Mouse (Mus musculus) cerebellum, adult 2 months (tissue): ENCODE data around the gene Sorcs1. TPM values are rescaled to one million over a fixed set of nuclear protein-coding genes. Genes with fewer than 3 reads are reported as not detected.

Experiments used
- DNase-seq, 2 experiments: peaks; one replicate each; pipeline ENCODE4 v3.0.0; 2021
- H3K27ac ChIP-seq: fragments of 200-500 bp; 2 replicates; pipeline ENCODE4 v1.5.1; 2012; ENCODE audit warnings: low read length, control low read depth, inconsistent platforms; ENCODE audit not compliant: insufficient read depth
- H3K27me3 ChIP-seq: fragments of 200-500 bp; 2 replicates; pipeline ENCODE4 v1.6.1; 2012; ENCODE audit warnings: inconsistent platforms, mild to moderate bottlenecking, low read length, moderate library complexity; ENCODE audit not compliant: control insufficient read depth, insufficient read depth
- H3K4me1 ChIP-seq: fragments of 200-500 bp; 2 replicates; pipeline ENCODE4 v1.6.1; 2011; ENCODE audit warnings: low read length; ENCODE audit not compliant: control insufficient read depth, insufficient read depth
- H3K4me3 ChIP-seq: fragments of 200-500 bp; replicated peaks from 2 replicates; pipeline ENCODE3; 2011; ENCODE audit warnings: mild to moderate bottlenecking, low read depth, low read length, control low read depth; ENCODE audit not compliant: insufficient read depth
- CTCF ChIP-seq: fragments of 200-500 bp; IDR thresholded peaks from 2 replicates; pipeline ENCODE4 v1.5.1; 2011; ENCODE audit warnings: low read depth, mild to moderate bottlenecking, control low read depth, low read length, moderate library complexity, borderline replicate concordance; ENCODE audit not compliant: insufficient read depth
- POLR2A ChIP-seq: fragments of 200-500 bp; IDR thresholded peaks from 2 replicates; pipeline ENCODE4 v1.6.1; 2011; ENCODE audit warnings: low read length, control low read depth, borderline replicate concordance; ENCODE audit not compliant: insufficient read depth
- WGBS: fragments of 180-500 bp; shearing (Covaris S2); methylation state at CpG from one replicate; pipeline ENCODE4 v1.1.7; 2018; 5-methylcytosine and 5-hydroxymethylcytosine counted together
- polyA plus RNA-seq: library from polyadenylated mRNA; depleted of rRNA; stranded (reverse); fragments of >200 nt; gene quantifications from 2 replicates; pipeline ENCODE4 v1.2.3, GENCODE M21; 2012

Sorcs1 gene
- polyA plus RNA-seq, 1 experiment = 11.0 TPM

GRCm38 (mm10) chr19:50141853-50142252 is 536.6 kb downstream of the Sorcs1 start:
- Histone ChIP-seq H3K4me1 (no peaks in the 10 kb centered on the region; the same call in 1 of the 2 replicates), H3K4me3 (no peak overlapping the region), H3K27ac (no peak overlapping the region), H3K27me3 (no peaks in the 10 kb centered on the region)
- no peak for TF ChIP-seq CTCF
- no peak for TF ChIP-seq POLR2A
- 9% methylated on average over 8 of the region's 8 CpGs for WGBS
- DNase-seq = peak in 1 of 2 experiments; percentile 32

DNA sequence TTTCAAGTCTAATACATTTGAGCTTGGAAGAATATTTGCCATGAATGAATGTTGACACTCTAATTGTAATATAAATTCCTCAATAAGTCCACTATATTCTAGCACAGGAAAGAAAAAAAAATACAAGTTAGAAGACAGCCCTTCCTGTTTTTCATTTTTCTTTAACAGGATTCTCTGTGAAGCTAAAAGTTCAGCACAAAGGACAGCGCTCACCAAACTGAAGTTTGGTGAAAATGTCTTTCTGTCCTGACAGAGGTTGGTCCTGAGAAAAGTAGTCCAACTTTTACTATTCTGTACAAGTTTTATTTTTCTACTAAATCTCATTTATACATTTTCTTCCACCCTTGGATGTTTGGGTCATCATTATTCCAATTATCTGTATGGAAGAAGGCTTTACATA is 543.8 kb downstream of the Sorcs1 start:
- no peak overlapping the region for H3K4me3 ChIP-seq
- no peak for TF ChIP-seq CTCF
- no peak for TF ChIP-seq POLR2A
- WGBS = 95% methylated on average over 1 of the region's 1 CpGs
- H3K4me1 ChIP-seq = no peaks in the 10 kb centered on the region
- H3K27ac ChIP-seq = no peak overlapping the region
- no peak for DNase-seq
- H3K27me3 ChIP-seq = no peaks in the 10 kb centered on the region; the same call in 1 of the 2 replicates

DNA sequence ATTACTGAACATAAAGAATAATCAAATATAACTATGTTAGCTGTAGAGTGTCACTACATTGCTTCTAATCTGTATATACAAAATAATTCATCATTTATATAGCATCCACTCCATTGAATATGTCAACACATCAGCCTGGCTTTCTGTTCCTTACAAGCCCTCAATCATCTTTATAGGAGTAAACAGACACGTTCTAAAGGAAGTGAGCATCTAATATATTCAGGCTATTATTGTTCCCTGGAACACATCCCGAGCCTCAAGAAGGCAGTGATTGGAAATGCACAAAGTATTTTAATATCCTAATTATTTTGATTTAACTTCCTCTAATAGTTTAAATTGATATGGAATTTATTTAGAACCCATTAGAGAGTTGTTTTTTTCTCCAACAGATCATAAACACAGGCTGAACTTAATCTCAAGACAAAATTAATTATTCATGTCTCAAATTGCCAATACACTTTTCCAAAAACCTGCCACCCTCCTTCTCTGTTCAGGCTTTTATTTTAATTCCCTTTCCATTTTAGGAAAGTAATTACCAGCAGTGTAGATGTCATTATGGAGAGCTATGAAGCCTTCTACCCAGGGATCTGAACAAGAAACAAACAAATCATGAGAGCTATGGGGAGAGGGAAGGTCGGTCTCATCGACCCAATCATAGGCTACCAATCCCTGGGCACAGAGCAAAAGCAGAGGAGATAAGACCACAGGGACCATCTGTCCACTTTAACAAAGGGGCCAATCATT is 572.4 kb downstream of the Sorcs1 start:
- DNase-seq = no peak
- TF ChIP-seq POLR2A (no peak), CTCF (no peak)
- Histone ChIP-seq H3K27me3 (no peaks in the 10 kb centered on the region), H3K4me3 (no peak overlapping the region), H3K4me1 (no peaks in the 10 kb centered on the region), H3K27ac (no peak overlapping the region)
- WGBS = 38% methylated on average over 4 of the region's 4 CpGs
